Mouse (Mus musculus) MEL (cell line): Measurements from ENCODE around the gene Pls1.

Experiments
- CTCF ChIP-seq, 3 experiments: IDR thresholded peaks in 2 of 3; conservative IDR thresholded peaks in 1 of 3; 2 replicates each; pipeline ENCODE4 v1.5.1; 2011 to 2012; ENCODE audit warnings: low read length in 3 of 3, low read depth in 2 of 3, mild to moderate bottlenecking in 2 of 3, improper control_type of control experiment in 1 of 3, inconsistent platforms in 1 of 3, mixed read lengths in 1 of 3, moderate library complexity in 1 of 3; ENCODE audit not compliant: control insufficient read depth in 1 of 3, insufficient read depth in 1 of 3, poor library complexity in 1 of 3, severe bottlenecking in 1 of 3
- POLR2A ChIP-seq, 2 experiments: IDR thresholded peaks; 2 replicates each; pipeline ENCODE4 v1.6.1; 2011 to 2012; ENCODE audit warnings: low read length in 2 of 2, mild to moderate bottlenecking in 2 of 2, control low read depth in 1 of 2, improper control_type of control experiment in 1 of 2, low read depth in 1 of 2, moderate library complexity in 1 of 2; ENCODE audit not compliant: control insufficient read depth in 1 of 2, insufficient read depth in 1 of 2, poor library complexity in 1 of 2
- TBP ChIP-seq: IDR thresholded peaks from 2 replicates; pipeline ENCODE4 v1.8.0; 2011; ENCODE audit warnings: low read depth, low read length, improper control_type of control experiment
- ZC3H11A ChIP-seq: IDR thresholded peaks from 2 replicates; pipeline ENCODE4 v1.6.1; 2012; ENCODE audit warnings: low read depth, mild to moderate bottlenecking, inconsistent platforms, low read length, improper control_type of control experiment

- TF ChIP-seq POLR2A (IDR thresholded peaks at IDR 0.05; ENCODE audit: control insufficient read depth in 1 of 2, insufficient read depth in 1 of 2, low read depth in 1 of 2, low read length in 2 of 2, poor library complexity in 1 of 2), result no peak
- no peak for TF ChIP-seq CTCF (IDR thresholded peaks at IDR 0.05 in 2 of 3, conservative IDR thresholded peaks at IDR 0.05 in 1 of 3; ENCODE audit: control insufficient read depth in 1 of 3, insufficient read depth in 1 of 3, low read depth in 2 of 3, low read length in 3 of 3, poor library complexity in 1 of 3, severe bottlenecking in 1 of 3)
- no peak for TF ChIP-seq ZC3H11A
- TF ChIP-seq TBP, result no peak
These were observed 61.3 kb downstream of the Pls1 start for GRCm38 (mm10) chr9:95783646-95784293.
